Mouse (Mus musculus): Measurements from ENCODE around the gene Trit1. TPM values are rescaled to one million over a fixed set of nuclear protein-coding genes. Genes with fewer than 3 reads are reported as not detected.

Gene Trit1
- 6.6 and 9.0 TPM in 2 replicates for polyA plus RNA-seq (2012; rRNA removed; ENCODE audit: low replicate concordance)

DNA sequence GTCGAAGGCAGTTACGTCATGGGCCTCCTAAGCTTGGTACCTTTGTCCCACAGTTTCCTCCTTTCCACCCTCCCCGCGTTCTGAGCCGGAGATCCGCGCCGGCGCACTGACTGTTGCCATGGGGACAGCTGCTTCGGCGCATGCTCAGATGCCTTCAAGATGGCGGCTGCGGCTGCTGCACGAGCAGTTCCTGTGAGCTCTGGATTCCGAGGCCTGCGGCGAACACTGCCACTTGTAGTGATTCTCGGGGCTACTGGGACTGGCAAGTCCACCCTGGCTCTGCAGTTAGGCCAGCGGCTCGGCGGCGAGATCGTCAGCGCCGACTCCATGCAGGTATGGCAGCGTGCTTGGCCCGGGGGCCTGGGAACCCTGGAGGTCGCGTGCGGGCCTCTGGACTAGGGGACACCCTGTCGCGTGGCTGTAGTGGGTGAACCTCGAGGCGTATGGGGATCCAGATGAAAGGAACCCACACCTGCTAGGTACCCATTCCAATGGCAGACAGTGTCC lies at the start of gene Trit1:
Gene Trit1 (plus strand): TSS at position 147 of the 507 bp plus-strand sequence.

GRCm38 (mm10) chr4:122995404-122996220 lies 20.8 kb upstream of the Trit1 start, which contains the start of gene Mycl:
TSS of gene Mycl (plus strand) at chr4:122995652.

Other genes starting within 250 kb of the Trit1 start
- 48.3 and 65.8 TPM in 2 replicates for gene Ppt1, start 180.4 kb upstream of the Trit1 start, polyA plus RNA-seq (2012; rRNA removed; ENCODE audit: low replicate concordance)
- 109 and 173 TPM in 2 replicates for gene Cap1, start 130.5 kb upstream of the Trit1 start, polyA plus RNA-seq (2012; rRNA removed; ENCODE audit: low replicate concordance)
- gene Mfsd2a, start 55.4 kb upstream of the Trit1 start, polyA plus RNA-seq (2012; rRNA removed; ENCODE audit: low replicate concordance), result 0.24 and 13.1 TPM in 2 replicates
- 0.79 and 15.9 TPM in 2 replicates for gene Mycl, start 20.9 kb upstream of the Trit1 start, polyA plus RNA-seq (2012; rRNA removed; ENCODE audit: low replicate concordance)
- 1.3 TPM in 1 of 2 replicates, not detected in the other for gene Bmp8b, start 88.6 kb downstream of the Trit1 start, polyA plus RNA-seq (2012; rRNA removed; ENCODE audit: low replicate concordance)
- gene Oxct2b, start 99.7 kb downstream of the Trit1 start, polyA plus RNA-seq (2012; rRNA removed; ENCODE audit: low replicate concordance), result 0.13 TPM in 1 of 2 replicates, not detected in the other
- gene Ppie, start 123.4 kb downstream of the Trit1 start, polyA plus RNA-seq (2012; rRNA removed; ENCODE audit: low replicate concordance), result 15.8 and 25.3 TPM in 2 replicates
- gene Hpcal4, start 166.6 kb downstream of the Trit1 start, polyA plus RNA-seq (2012; rRNA removed; ENCODE audit: low replicate concordance), result 0.19 and 0.37 TPM in 2 replicates
- gene Nt5c1a, start 184.9 kb downstream of the Trit1 start, polyA plus RNA-seq (2012; rRNA removed; ENCODE audit: low replicate concordance), result 0.62 and 0.75 TPM in 2 replicates
- gene Heyl, start 217.0 kb downstream of the Trit1 start, polyA plus RNA-seq (2012; rRNA removed; ENCODE audit: low replicate concordance), result 12.9 and 13.8 TPM in 2 replicates
- gene Pabpc4, start 245.8 kb downstream of the Trit1 start, polyA plus RNA-seq (2012; rRNA removed; ENCODE audit: low replicate concordance), result 82.9 and 156 TPM in 2 replicates

Data from subcutaneous adipose tissue, adult 2 months (tissue).